Mouse (Mus musculus): ENCODE results near the gene Gm281.

DNA sequence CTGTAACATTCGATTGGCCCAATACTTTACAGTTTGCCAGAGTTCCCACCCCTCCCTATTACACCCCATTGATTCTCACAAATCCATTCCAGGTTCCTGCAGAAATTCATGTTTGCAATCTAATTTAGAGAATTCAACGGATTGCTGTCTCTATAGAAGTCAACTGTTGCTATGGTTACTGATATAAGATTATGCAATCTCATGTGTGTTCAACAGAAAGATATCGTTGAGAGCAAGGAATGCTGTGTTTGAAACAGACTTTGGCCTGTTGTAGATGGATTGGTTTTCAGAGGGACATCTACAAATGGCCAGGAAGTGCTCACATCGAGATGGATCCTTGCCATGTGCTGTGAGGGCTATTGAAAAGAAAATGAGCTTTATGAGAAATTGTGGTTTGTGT lies 929 bp upstream of the Gm281 start:
- no peak for TF ChIP-seq CTCF (IDR thresholded peaks at IDR 0.05)
- TF ChIP-seq EP300 (IDR thresholded peaks at IDR 0.05): no peak
